Mouse (Mus musculus): ENCODE data around the gene Tmem114.

Gene Tmem114

DNA sequence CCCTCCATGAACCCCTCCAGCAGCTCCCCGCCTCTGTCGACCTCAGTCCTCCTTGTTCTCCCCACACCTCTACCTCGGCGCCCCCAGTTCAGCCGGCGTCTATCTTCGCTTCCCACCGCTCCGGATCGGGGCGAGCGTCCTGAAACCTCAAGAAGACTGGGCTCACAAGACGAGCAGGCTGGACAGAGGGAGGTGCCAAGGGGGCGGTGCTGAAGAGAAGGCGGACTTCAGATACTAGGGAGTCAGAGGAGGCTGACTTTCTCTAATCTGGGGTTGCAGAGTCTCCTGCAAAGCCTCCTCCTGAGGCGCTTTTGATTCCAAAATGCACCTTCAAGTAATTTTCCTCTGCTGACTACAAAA is at the start of gene Tmem114:
Gene Tmem114 (minus strand): TSS at position 166 of the 360 bp plus-strand sequence.
- DNase-seq (ENCODE audit: low read depth), result peak; percentile 13

DNA sequence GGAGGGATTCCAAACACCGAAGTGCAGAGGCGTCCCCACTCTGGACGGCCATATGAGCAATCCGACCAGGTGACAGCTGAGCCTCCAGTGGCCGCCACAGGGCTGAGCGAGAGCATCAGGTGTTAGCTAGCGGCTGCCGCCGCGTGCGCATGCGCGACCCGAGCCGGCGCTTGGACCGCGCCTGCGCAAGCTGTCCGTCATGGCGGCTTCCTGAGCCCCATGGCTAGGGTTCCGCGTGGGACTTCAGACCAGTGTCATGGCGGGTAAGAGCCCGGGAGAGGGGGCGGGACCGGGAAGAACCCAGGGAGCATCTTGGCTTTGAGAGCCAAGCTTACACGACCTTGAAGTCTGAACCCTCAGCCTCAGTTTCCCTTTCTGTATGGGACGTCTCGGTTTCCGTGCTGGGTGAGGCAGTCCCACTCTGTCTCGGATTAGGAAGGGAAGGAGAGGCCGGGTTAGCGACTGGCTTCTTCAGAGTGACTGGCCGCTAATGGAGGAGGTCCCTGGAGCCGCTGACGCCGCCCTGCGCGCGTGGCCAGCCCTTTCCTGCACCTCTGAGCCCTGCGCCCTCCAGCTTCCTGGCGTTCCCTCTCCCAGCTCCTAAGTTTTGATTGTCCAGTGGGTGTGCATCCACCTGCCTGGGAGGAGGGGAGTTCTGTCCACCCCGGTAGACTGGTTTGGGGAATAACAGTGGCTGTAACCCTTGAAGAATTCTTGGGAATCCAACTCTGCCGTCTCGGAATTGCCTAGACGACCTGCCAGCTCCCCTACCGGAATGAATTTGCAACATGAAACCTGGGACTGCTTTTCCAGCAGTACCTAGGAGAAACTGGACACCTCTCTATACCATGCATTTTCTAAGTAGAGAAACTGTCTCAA is 45.9 kb upstream of the Tmem114 start, which contains the start of gene Mettl22:
Gene Mettl22 (plus strand): TSS at position 186 of the 879 bp plus-strand sequence.
- peak; percentile 97 for DNase-seq (ENCODE audit: low read depth)

DNA sequence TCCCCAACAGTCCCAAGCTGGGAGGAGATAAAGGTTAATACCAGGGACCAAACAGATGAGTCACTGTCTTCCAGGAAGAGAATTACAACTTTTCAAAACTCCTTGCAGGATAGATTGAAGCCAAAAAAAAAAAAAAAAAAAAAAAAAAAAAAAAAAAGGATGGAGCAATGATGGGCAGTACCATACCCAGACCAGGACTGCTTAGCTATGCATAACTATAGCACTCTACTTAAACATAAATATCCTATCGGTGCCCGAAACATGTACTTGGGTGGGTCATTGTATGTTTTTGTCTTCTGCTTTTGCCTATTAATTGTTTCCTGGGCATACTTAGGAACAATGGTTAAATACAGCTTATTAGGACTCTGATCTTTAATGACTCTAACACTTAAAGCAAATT is 45.2 kb upstream of the Tmem114 start:
- DNase-seq (ENCODE audit: low read depth), result no peak

DNA sequence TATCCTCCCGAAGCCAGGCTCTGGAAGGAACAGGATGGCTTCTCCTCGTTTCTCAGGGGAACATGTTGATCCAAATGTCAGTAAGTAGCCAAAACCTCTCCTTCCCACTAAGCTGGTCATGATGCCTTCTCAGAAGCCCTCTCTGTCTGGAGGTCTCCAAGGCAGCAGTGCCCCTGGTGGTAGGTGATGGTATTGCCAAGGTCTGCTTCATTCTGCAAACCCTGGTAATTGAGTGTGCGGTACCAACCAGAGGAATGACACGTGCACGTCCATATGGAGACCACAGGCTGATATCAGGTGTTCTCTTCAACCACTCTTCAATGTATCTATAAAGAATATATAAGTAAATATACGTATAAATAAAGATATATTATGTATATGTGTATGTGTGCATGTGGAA is 34.2 kb upstream of the Tmem114 start:
- DNase-seq (ENCODE audit: low read depth), result peak; percentile 78

DNA sequence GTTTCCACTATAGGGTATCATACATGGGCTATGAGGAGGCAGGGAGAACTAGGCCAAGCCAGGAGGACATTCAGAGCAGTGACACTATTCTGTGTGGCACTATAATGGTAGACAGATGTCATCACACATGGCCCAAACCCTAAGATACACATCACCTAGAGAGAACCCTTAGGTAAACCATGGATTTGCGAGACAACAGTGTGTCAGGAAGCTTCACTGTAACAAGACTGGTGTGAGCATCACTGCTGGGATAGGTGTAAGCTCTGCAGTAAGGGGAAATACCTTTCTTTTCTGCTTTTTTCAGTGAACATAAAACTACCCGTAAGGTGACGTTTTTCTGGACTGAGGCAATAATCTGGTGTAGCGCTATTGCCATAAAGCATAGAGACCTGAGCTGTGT is 33.5 kb upstream of the Tmem114 start:
- DNase-seq (ENCODE audit: low read depth), result no peak

DNA sequence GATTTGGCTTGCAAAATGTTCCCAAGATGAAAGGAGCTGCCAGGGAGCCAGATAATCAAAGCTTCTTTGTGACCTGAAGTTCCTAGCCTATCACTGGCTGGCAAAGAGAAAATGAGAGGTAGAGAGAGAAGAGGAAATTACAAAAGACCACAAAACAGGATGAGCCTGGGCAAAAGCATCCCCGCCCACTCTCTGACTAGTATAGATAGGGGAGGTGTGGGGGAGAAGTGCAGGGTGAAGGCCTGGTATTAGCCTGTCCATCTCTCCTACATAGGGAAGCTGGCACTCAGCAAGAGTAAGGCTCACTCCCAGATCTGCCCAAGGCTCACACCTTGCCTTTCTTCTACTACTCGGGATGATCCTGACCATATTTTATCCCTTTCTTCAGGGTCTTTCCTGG is 30.3 kb upstream of the Tmem114 start:
- DNase-seq (ENCODE audit: low read depth), result no peak

DNA sequence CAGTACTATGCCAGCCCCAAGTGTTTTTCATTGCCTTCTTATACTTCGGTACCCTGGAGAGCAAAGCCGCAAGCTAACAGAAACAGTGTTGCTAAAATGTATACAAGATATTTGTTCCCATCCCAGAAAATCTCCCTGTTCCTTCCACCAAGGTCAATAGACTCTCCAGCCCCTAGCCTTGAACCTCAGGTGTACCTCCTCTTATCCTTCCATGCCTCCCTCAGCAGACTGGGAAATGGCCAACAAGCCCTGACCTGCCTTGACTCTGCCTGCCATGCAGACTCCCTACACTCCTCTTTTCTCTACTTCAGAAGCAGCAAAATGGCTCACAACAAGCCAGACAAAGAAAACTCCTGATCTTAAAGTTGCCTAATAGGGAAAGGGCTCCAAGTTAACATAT is 28.4 kb upstream of the Tmem114 start:
- DNase-seq (ENCODE audit: low read depth), result no peak

DNA sequence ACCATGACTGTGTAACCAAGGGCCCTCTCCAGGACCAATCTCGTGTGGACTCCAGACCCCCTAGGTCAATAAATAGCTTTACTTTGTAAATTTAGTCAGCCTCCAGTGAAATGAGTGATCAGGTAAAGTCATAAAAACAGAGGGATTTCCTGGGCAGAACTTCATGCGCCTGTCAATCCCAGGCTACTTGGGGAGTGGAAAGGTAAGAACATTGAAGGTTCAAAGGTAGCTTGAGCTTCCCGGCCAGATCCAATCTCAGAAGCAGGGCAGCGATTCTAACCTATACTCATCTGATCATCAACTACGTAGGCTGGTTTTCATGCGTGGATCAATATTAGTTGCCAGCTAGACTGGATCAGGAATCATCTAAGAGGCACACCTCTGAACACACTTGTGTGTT is 21.3 kb upstream of the Tmem114 start:
- no peak for DNase-seq (ENCODE audit: low read depth)

DNA sequence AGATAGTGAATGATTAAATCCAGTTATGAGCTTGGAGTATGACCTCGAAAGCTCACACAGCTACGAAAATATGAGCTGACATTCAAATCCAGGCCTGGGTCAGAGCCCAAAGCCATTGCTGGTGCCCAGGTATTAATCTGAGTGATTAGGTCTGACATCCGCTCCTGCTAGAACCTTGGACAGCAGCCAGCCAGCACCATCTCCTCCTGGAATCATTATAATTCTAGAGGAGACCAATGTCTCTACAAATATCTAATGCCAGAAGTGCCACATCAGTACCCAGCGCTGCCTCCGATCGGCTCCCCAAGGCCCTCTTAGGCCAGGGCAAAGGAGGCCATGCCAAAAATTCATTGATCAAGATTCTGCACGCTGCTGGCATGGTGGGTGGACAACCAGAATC is 20.0 kb upstream of the Tmem114 start:
- DNase-seq (ENCODE audit: low read depth), result no peak

DNA sequence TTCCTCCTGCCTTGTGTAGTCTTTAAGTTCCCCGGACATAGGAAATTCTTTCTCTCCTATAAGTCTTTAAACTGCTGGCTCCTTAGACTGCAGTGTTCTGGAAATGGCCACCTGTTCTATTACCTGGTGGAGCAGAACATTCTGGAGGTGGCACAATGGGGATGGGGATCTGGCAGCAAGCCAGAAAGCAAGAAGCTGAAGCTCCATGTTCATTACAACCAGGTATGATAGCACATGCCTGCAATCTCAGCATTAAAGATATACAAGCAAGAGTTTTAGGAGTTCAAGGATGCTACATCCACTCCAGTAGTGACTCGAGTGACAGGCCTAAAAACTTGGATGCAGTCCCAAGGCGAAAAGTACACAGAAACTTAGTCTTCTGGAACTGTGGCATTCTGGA is 7.7 kb upstream of the Tmem114 start:
- DNase-seq (ENCODE audit: low read depth), result no peak

DNA sequence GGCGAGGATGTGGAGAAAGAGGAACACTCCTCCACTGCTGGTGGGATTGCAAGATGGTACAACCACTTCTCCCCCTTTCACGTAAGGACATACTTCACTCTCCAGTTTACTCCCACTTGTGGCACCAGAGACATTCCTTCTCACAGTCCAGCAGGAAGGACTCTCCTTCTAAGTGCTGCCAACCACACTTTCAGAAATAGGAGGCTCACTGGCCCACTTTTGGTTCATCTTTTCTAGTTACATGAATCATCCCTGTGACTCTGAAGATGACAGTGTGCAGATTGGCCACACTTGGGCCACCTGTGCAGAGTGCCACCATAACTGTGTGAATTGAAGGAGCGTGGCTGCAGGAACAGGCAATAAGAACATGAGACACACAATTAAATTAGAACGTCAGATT is 4.6 kb upstream of the Tmem114 start:
- no peak for DNase-seq (ENCODE audit: low read depth)

DNA sequence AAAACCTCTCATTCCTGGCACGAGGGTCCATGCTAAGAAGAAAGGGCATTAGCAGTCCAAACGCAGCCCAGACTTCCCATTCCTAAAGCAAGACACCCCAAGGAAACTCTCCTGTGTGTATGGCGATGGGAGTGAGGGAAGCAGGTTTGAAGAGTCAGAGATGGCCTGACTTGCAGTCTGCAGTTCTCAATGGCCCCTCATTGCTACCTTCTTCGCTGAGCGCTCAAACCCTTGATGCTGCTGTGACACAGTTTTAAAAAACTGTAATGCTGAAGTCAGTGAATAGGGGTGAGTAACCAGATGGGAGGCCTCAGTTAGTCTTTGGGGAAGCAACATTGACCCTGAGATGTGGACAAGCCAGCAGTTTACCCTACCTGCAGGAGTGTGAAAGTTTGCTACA is 800 bp upstream of the Tmem114 start:
- no peak for DNase-seq (ENCODE audit: low read depth)

DNA sequence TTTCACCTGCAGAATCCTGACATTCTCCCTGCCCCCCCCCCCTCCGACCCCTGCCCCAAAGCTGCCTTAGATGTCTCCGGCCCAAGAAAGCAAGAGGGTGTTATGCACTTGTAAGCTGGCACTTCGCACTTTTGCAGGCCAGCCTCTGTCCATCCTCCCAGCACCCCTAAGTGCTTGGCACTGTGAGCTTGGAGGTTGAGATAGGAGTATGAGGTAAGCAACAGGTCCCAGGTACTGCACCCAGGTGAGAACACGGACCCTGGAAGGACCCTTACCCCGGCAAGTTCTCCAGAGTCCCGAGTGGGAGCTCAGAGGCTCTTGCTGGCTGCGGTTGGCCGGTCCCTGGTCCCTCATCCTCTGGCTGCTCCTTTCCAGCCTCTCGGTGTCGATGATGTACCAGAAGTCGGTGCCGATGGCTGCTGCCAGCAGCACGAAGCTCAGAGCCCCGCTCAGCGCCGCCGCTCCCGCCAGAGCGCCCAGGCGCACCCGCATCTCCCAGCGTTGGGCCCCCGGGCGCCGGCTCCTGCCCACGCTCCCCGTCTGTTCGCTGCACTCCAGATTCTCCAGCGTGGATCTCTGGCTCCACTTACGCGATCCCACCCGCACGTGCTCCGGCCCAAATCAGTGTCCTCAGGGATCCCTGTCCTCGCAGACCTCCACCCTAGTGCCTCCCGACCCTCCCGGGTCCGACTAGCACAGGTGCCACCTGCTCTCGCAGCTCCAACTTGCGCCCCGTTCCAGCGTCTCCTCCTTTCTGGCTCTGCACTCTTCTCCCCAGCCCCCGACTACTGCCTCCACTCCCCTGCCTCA is 570 bp downstream of the Tmem114 start:
- no peak for DNase-seq (ENCODE audit: low read depth)

DNA sequence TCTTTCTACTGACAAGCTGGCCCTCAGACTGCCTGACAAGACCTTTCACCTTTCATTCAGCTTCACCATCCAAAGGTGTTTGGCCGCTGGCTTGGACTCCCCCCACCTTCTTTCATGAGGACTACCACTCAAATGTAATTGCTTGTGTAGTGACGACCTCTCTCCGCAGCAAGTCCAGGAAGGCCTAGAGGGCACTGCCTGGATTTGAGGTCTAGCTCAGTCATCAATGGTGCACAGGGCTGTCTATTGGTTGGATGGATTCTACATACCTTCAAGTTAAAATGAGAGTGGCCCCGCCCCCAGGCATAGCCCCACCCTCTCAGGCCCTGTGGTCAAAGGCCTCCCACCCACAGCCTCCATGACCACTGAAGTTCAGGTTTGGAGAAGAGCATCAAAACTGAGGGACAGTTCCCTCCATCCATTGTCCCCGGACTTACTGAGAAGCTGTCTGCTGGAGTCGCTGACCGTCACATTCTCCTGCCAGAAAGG is 1.3 kb downstream of the Tmem114 start:
- DNase-seq (ENCODE audit: low read depth), result no peak

DNA sequence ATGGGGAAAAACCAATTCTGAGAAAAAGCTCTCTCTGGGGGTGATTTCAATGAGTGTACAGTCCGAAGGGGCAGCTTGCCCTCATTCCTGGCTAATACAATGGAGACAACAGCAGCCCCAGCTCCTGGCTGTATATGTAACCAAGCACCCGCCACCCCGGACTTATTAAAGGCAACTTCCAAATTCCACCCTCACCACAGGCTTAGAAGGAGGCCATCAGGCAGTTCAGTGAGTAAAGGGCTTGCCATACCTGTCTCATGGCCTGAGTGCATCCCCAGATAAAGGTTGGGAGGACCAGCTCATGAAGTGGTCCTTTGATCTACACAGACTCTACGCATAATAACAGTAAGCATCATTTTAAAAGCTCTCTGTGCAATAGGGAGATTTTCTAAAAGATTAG is 4.1 kb downstream of the Tmem114 start:
- no peak for DNase-seq (ENCODE audit: low read depth)

DNA sequence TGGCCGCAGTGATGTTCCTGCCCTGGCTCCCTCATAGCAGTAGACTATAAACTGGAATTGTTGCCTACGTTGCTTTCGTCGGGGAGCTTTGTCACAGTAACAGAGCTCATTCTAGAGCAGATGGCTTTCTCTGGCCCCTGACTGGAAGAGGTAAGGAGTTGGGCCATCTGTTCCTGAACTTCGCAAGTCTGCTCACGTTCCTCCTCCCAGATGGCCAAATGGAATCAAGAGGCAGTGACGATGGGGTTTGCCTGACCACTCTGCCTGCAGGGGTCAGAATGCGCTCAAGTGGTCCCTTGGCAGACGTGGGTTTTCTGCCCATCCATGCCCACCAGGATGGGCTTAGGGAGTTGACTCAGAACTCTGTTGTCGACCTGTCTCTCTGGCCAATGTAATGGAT is 4.6 kb downstream of the Tmem114 start:
- no peak for DNase-seq (ENCODE audit: low read depth)

DNA sequence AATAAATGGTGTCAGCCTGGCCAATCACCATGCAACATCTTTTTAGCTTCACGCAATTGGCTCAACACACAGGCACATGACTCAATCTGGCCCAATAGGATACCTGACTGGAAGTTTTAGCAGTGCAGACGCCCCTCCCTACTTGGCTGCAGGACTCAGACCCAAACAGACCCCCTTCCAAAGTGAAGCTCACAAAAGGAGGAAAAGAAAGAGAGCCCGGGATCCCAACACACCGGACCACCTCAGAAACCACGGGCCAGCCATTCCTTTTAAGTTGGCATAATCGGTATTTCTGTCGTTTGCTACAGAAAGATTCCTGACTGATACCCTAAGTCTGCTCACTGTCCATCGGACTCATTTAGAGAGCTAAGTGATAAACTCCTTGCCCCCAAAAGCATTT is 5.3 kb downstream of the Tmem114 start:
- no peak for DNase-seq (ENCODE audit: low read depth)

DNA sequence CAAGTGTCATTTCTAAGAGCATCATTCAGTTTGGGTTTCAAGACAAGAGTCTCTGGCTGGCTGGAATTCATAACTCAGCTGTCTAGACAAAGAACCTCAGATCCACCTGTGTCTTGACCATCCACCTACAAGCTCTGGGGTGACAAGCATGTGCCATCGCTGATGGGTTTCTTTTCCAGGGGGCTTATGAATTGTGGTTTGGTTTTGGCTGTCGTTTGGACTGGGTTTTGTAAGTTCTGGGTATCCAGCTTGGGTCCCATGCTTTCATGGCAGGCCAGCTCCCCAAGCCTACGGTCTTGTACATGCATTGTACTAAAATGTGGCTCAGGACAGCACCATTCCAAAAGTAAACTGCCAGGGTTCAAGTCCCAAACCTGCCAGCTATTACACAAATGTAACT is 6.8 kb downstream of the Tmem114 start:
- no peak for DNase-seq (ENCODE audit: low read depth)

DNA sequence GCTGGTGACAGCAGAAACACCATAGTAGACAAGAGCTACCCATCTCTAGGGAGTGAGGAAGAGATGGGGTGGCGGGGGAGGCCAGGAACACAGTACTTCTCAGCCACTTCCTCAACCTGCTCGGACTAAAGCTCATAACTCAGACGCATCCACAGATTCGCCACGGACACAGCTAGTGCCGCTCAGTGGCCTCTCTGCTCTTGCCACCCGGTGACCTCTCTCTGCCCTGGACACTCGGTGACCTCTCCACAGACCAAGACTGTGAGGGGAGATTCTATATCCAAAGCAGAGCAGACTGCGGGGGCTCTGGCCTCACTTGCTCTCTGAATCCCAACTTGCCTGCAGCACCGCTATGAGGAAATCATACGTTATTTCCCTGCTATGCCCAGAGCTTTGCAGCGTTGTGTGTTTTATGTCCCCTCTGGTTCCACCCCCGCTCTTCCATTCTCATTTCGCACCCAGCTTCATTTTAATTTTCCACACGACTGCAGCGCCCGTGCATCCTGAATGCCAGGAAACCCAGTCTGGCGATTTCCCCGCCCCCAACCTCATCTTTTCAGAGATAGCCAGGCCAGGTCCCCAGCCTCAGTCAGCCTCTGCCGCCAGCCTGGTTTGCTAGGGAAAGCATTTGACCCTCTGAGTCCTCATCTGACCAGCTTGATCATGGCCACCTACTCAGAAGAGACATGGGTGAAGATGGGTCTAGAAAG is 7.8 kb downstream of the Tmem114 start:
- DNase-seq (ENCODE audit: low read depth), result no peak

DNA sequence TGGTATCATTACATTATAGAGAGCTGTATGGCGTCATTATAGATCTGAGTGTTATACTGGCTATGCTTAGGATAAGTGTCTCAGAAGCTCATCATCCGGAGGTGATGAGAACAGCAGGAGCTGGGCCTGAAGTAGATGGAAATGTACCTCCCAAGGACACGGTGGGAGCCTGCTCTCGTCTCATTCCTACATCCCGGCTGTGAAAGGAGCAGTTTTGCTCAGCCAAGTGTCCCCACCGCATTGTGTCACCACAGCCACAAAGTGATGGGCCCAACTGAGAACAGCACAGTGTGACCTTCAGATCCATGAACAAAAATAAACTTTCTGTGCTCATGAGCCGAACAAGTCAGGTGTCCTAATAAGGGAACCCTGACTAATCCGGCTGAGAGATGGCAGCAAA is 8.9 kb downstream of the Tmem114 start:
- DNase-seq (ENCODE audit: low read depth), result no peak

DNA sequence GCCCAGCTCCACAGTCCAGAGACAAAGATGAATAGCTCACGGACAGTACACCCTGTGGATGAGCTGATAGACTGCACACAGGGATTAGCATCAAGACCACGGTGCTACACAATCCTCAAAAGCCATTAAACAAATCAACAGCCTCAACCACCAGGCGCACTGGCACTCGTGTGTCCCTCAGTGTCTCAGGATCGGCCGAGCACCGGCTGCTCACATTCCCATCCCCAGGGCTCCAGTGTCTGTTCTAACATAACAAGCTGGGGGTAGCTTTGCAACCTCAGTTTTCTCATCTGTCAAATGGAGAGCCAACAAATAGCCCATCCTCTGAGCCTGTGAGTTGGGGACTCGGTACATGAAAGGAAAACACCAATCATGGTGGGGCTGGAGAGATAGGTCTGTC is 11.5 kb downstream of the Tmem114 start:
- no peak for DNase-seq (ENCODE audit: low read depth)

DNA sequence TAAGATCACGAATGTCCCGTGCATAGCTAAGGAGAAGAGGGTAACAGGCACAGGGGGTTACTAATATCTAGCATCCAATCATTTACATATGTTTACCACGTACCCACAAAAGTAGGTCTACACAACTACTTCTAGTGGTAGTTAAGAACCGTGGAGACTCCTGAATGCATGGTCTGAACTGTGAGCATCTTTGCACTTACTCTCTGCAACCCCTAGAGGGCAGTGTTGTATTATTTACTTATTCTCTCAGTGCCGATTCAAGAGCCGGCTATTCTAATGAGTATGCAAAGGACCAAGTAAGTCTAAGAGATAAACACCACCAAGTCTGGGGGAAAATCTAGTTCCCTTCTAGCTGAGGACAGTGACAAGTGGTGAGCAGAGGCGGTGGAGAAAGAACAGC is 12.7 kb downstream of the Tmem114 start:
- DNase-seq (ENCODE audit: low read depth), result peak; percentile 80

DNA sequence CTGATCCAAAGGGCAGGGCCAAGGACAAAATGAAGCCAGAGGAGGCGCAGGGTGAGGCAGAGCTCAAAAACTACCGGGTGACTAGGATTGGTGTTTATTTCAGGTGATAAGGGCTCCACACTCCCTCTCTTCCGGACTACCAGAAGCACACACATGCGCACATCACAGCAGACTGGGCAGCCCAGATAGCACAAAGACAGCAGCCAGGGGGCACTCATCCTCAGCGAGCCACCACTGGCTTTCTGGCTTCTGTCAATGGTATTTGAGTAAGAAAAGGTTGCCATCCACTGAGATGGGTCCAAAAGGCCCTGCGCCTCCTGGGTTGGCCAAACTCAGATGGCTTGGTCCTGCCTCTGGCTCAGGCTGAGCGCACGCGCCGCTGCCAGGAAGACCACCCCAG is 15.7 kb downstream of the Tmem114 start:
- no peak for DNase-seq (ENCODE audit: low read depth)

Measured in NIH3T3 (cell line).